Mouse (Mus musculus) embryonic facial prominence, embryonic 10.5 days (tissue): ENCODE measurements around the gene Stim1. TPM values are rescaled to one million over a fixed set of nuclear protein-coding genes. Genes with fewer than 3 reads are reported as not detected.
"Not testable (repeated sequence)": the region's sequence is repeated elsewhere in the genome, so short reads cannot be mapped to it uniquely, and the experiment has no call there.

Experiments used
- DNase-seq: peaks from one replicate; pipeline ENCODE4 v3.0.0-alpha.2; 2017; ENCODE audit warnings: low spot score
- H3K27ac ChIP-seq: fragments of 300-500 bp; sonication (generic); replicated peaks from 2 replicates; pipeline ENCODE4 v1.5.1; 2016; ENCODE audit warnings: mild to moderate bottlenecking
- H3K27me3 ChIP-seq: fragments of 300-500 bp; sonication (generic); replicated peaks from 2 replicates; pipeline ENCODE4 v1.6.1; 2016; ENCODE audit warnings: low read depth, mild to moderate bottlenecking; ENCODE audit not compliant: poor library complexity, severe bottlenecking
- H3K36me3 ChIP-seq: fragments of 300-500 bp; sonication (generic); replicated peaks from 2 replicates; pipeline ENCODE4 v1.6.1; 2016; ENCODE audit warnings: mild to moderate bottlenecking, moderate library complexity
- H3K4me1 ChIP-seq: fragments of 300-500 bp; sonication (generic); 2 replicates; pipeline ENCODE4 v1.6.1; 2016
- H3K4me3 ChIP-seq: fragments of 300-500 bp; sonication (generic); 2 replicates; pipeline ENCODE4 v1.5.1; 2016; ENCODE audit warnings: mild to moderate bottlenecking, moderate library complexity
- H3K9me3 ChIP-seq: fragments of 300-500 bp; sonication (generic); 2 replicates; pipeline ENCODE4 v1.6.1; 2016; ENCODE audit warnings: mild to moderate bottlenecking
- WGBS: fragments of 180-500 bp; shearing (Covaris S2); methylation state at CpG from one replicate; pipeline ENCODE4 v1.1.7; 2016; 5-methylcytosine and 5-hydroxymethylcytosine counted together
- polyA plus RNA-seq: library from polyadenylated mRNA; unstranded; fragments of >200 nt; fragmentation: Nextera tagmentation; extraction: Ambion mirVana; gene quantifications from 2 replicates; pipeline ENCODE4 v1.2.1, GENCODE M21; 2016

Gene Stim1
- polyA plus RNA-seq, 1 experiment from 2014 or later, result 14.6 TPM

GRCm38 (mm10) chr7:102399180-102399731 lies 131.7 kb downstream of the Stim1 start:
- no peak for DNase-seq
- WGBS, result 32% methylated on average over 3 of the region's 3 CpGs
- Histone ChIP-seq H3K9me3 (no peaks in the 10 kb centered on the region), H3K4me1 (no peaks in the 10 kb centered on the region), H3K4me3 (no peak overlapping the region), H3K27ac (no peak overlapping the region), H3K27me3 (no peaks in the 10 kb centered on the region), H3K36me3 (no peaks in the 10 kb centered on the region)

GRCm38 (mm10) chr7:102404118-102404517 lies 136.5 kb downstream of the Stim1 start:
- no peak for DNase-seq
- no peaks in the 10 kb centered on the region for H3K27me3 ChIP-seq
- no peak overlapping the region for H3K27ac ChIP-seq
- no peaks in the 10 kb centered on the region for H3K4me1 ChIP-seq
- 92% methylated on average over 2 of the region's 2 CpGs for WGBS
- H3K4me3 ChIP-seq, result no peak overlapping the region
- H3K9me3 ChIP-seq, result no peaks in the 10 kb centered on the region
- H3K36me3 ChIP-seq, result no peaks in the 10 kb centered on the region

GRCm38 (mm10) chr7:102407440-102407839 lies 139.8 kb downstream of the Stim1 start:
- H3K27ac ChIP-seq, result no peak overlapping the region
- H3K27me3 ChIP-seq, result no peaks in the 10 kb centered on the region
- no peaks in the 10 kb centered on the region for H3K4me1 ChIP-seq
- no peaks in the 10 kb centered on the region for H3K36me3 ChIP-seq
- no peaks in the 10 kb centered on the region for H3K9me3 ChIP-seq
- DNase-seq, result no peak
- H3K4me3 ChIP-seq, result no peak overlapping the region

- 91% methylated on average over 9 of the region's 9 CpGs for WGBS
- H3K4me1 ChIP-seq, H3K36me3 ChIP-seq, H3K27ac ChIP-seq, H3K9me3 ChIP-seq, H3K27me3 ChIP-seq, H3K4me3 ChIP-seq, DNase-seq: not testable (repeated sequence)
Measured at GRCm38 (mm10) chr7:102415272-102415671, 147.7 kb downstream of the Stim1 start.

GRCm38 (mm10) chr7:102415841-102416240 lies 148.2 kb downstream of the Stim1 start:
- no peak for DNase-seq
- Histone ChIP-seq H3K36me3 (no peaks in the 10 kb centered on the region), H3K4me3 (no peak overlapping the region), H3K27ac (no peak overlapping the region), H3K4me1 (no peaks in the 10 kb centered on the region), H3K27me3 (no peaks in the 10 kb centered on the region), H3K9me3 (no peaks in the 10 kb centered on the region)
- 50% methylated on average over 6 of the region's 6 CpGs for WGBS

DNA sequence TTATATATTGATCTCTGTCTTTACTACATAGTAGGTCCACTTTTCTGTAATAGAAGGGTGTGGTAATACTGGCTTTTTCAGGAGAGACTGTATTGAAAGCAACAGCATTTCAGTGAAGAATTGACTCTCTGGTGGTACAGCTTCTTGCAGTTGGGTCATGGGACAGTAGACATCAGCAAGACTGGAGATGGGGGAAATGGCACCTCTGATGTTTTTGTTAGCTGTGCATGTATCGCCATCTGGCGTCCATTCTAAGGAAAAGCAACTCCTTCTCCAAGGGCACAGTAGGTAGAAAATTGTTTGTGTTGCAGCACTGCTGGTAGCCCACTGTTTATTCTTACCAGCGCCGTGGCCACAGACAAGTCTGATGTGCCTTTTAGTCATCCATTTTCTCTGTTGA lies 149.8 kb downstream of the Stim1 start:
- Histone ChIP-seq H3K36me3 (no peaks in the 10 kb centered on the region), H3K27me3 (no peaks in the 10 kb centered on the region), H3K4me3 (no peak overlapping the region), H3K4me1 (no peaks in the 10 kb centered on the region), H3K9me3 (no peaks in the 10 kb centered on the region), H3K27ac (no peak overlapping the region)
- 11% methylated on average over 4 of the region's 4 CpGs for WGBS
- peak; percentile 60 for DNase-seq

- Histone ChIP-seq H3K27me3 (no peaks in the 10 kb centered on the region), H3K36me3 (no peaks in the 10 kb centered on the region), H3K27ac (no peak overlapping the region), H3K9me3 (no peaks in the 10 kb centered on the region), H3K4me3 (no peak overlapping the region), H3K4me1 (peaks cover 7% of the 10 kb centered on the region)
- DNase-seq, result no peak
- 90% methylated on average over 2 of the region's 2 CpGs for WGBS
Measured at GRCm38 (mm10) chr7:102422036-102422435, 154.4 kb downstream of the Stim1 start.

DNA sequence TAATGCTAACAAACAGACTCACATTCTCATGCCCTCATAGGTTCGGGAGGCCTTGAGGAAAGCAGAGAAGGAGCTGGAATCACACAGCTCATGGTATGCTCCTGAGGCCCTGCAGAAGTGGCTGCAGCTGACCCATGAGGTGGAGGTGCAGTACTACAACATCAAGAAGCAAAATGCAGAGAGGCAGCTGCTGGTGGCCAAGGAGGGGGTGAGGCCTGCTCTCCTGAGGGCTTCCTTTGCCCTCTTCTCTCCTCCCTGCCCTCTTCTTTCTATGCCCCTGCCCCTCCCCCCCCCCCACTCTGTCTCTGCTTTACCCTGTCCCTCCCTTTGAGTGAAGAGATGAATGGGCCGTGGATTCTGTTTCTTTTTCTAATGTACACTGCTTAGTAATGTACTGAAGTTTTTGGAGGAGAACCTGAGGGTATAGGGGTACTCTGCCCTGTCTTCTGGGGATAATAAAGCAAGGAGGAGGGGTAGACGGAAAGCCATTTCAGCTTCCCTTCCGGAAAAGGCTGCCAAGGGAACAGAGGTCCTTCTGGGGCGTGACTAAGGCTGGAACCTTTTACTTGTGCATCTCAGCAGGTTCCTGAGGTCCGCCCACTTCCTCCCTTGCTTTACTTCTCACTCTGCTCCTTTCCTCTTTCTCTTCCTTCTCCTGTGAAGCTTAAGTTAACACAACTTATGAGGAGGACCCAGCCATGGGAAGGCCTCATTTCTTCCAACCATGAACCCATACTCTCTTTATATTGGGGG lies 158.5 kb downstream of the Stim1 start:
- Histone ChIP-seq H3K36me3 (no peaks in the 10 kb centered on the region), H3K9me3 (no peaks in the 10 kb centered on the region), H3K4me3 (no peak overlapping the region), H3K4me1 (peaks cover 7% of the 10 kb centered on the region), H3K27ac (no peak overlapping the region), H3K27me3 (no peaks in the 10 kb centered on the region)
- 56% methylated on average over 6 of the region's 6 CpGs for WGBS
- no peak for DNase-seq

- no peak for DNase-seq
- Histone ChIP-seq H3K27ac (no peak overlapping the region), H3K9me3 (no peaks in the 10 kb centered on the region), H3K4me1 (no peaks in the 10 kb centered on the region), H3K36me3 (no peaks in the 10 kb centered on the region), H3K4me3 (no peak overlapping the region), H3K27me3 (0 out of 2 replicates have a peak, but pooled peaks cover 10% of the 10 kb centered on the region)
- WGBS, result 79% methylated on average over 2 of the region's 2 CpGs
Measured at GRCm38 (mm10) chr7:102434344-102434743, 166.7 kb downstream of the Stim1 start.

DNA sequence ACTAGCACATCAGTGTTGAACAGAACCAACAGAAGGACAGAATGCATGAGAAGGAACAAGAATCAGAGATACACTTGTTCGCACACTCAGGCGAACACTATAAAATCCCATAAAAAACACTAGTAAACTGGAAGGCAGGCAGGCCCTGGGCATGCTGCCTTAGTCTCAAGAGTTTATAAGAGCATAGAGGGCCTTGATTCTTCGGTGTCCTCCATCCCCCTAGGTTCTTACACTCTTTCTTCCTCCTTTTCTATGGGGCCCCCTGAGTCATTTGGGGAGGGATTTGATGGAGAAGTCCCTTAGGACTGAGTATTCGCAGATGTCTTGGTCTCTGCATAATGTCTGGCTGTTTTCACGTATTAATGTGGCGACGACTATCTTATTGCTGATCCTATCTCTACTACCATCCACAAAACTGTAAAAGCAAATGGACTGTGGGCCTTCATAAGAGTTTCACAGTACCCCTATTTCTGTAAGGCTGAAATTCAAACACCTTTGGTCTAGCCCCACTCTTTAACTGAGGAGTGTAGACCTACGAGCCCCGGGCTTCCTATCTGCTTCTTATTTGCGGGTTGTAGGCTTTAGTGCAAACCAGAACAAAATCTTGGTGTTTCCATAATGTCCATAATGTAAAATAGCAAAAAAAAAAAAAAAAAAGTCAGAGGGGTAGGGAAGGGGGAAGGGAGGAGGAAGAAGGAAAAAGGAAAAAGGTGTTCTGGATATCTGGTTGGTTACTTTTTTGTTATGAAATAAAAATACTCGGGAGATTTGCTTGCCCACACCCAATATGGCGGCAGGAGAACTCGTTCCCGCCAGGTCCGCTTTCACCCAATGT lies 173.4 kb downstream of the Stim1 start:
- peaks cover 16% of the 10 kb centered on the region for H3K27me3 ChIP-seq
- peak overlapping the region; percentile 78 for H3K4me3 ChIP-seq
- no peak for DNase-seq
- H3K27ac ChIP-seq, result peak overlapping the region; percentile 94
- peaks cover 18% of the 10 kb centered on the region for H3K4me1 ChIP-seq
- peaks cover 25% of the 10 kb centered on the region for H3K36me3 ChIP-seq
- no peaks in the 10 kb centered on the region for H3K9me3 ChIP-seq
- 55% methylated on average over 15 of the region's 15 CpGs for WGBS

DNA sequence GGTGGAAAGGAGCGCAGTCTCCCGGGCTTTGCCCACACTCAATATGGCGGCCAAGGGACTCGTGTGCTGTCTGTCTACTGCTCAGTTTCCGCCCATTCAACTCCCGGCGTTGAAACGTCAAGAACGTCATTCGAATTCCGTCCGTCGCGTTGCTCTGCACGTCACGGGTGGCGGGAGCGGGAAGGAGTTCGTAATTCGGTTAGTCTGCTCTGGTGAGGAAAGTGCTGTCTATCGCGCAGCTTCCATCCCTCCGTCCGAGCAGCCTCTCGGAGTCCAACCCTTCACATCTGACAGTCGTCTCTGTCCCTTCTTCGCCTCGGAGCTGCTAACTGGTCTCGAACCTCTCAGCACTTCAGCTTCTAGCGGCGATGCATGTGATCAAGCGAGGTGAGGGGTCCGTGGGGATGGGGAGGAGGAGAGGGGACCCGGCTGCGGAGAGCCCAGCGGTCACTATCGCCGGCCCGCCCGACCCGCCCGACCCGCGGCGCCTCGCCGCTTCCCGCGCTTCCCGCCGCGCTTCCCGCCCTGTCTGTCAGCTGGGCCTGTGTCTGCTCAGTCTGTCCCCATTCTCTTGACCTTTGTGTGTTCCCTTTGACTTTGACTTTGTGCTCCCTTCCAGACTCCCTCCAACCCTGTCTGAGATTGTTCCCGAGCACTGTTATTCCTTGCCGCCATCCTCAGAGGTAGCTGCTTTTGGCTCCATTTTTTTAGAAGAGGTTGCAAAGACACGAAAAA lies 174.2 kb downstream of the Stim1 start, which contains the start of gene Rrm1:
Gene Rrm1, plus strand, starts transcription at position 39 of the 735 bp plus-strand sequence.
- under 1% methylated on average over 56 of the region's 56 CpGs for WGBS
- peaks cover 33% of the 10 kb centered on the region for H3K36me3 ChIP-seq

DNA sequence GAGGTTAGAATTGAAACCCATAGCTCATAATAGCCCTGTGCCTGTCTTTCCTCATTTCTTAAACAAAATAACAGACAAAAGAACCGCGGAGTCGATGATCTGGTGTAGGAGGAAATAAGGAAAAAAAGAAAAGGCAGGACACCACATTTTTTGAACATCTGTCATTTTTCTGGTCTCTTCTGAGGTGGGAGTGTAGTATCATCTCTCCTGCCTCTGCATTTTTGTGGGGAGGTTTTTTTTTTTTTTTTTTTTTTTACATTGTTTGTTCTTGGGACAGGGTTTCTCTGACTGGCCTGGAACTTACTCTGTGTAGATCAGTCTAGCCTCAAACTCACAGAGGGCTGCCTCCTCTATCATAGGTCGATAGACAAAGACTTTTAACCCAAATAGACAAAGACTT lies 174.8 kb downstream of the Stim1 start:
- 1% methylated on average over 4 of the region's 4 CpGs for WGBS
- no peak for DNase-seq
- Histone ChIP-seq H3K27me3 (peaks cover 16% of the 10 kb centered on the region), H3K27ac (peak overlapping the region; percentile 94), H3K4me1 (peaks cover 18% of the 10 kb centered on the region), H3K9me3 (no peaks in the 10 kb centered on the region), H3K36me3 (peaks cover 39% of the 10 kb centered on the region), H3K4me3 (peak overlapping the region; percentile 78)

More for the DNA sequence above, 174.2 kb downstream of the Stim1 start, which contains the start of gene Rrm1:
- Histone ChIP-seq H3K27me3 (peaks cover 16% of the 10 kb centered on the region), H3K4me3 (peak within 1 kb of the TSS; percentile 78), H3K9me3 (no peaks in the 10 kb centered on the region), H3K27ac (peak within 1 kb of the TSS; percentile 94), H3K4me1 (peaks cover 18% of the 10 kb centered on the region)
- DNase-seq, result peak; percentile 96
